Mouse (Mus musculus) bone marrow, adult 2 months (tissue): ENCODE data around the gene Tspan18. TPM values are rescaled to one million over a fixed set of nuclear protein-coding genes. Genes with fewer than 3 reads are reported as not detected.
A peak's percentile ranks its signal among the peaks of the same experiment; 100 is the strongest.

Source experiments
- H3K27ac ChIP-seq: fragments of 200-500 bp; 2 replicates; pipeline ENCODE4 v1.5.1; 2012; ENCODE audit warnings: low read depth, mild to moderate bottlenecking, control low read depth, inconsistent platforms, low read length; ENCODE audit not compliant: control insufficient read depth, poor library complexity, insufficient read depth
- H3K4me1 ChIP-seq: fragments of 200-500 bp; 2 replicates; pipeline ENCODE4 v1.6.1; 2011; ENCODE audit warnings: low read length; ENCODE audit not compliant: control insufficient read depth, insufficient read depth
- H3K4me3 ChIP-seq: fragments of 200-500 bp; replicated peaks from 2 replicates; pipeline ENCODE3; 2011; ENCODE audit warnings: mild to moderate bottlenecking, low read depth, low read length, control low read depth; ENCODE audit not compliant: control insufficient read depth
- CTCF ChIP-seq: fragments of 200-500 bp; IDR thresholded peaks from 2 replicates; pipeline ENCODE4 v1.5.1; 2011; ENCODE audit warnings: low read length, control low read depth; ENCODE audit not compliant: control insufficient read depth, insufficient read depth
- POLR2A ChIP-seq: fragments of 200-500 bp; IDR thresholded peaks from 2 replicates; pipeline ENCODE4 v1.6.1; 2011; ENCODE audit warnings: low read depth, mild to moderate bottlenecking, control low read depth, low read length, borderline replicate concordance; ENCODE audit not compliant: control insufficient read depth
- WGBS: fragments of 180-500 bp; shearing (Covaris S2); methylation state at CpG from one replicate; pipeline ENCODE4 v1.1.7; 2018; 5-methylcytosine and 5-hydroxymethylcytosine counted together
- polyA plus RNA-seq: library from polyadenylated mRNA; stranded (reverse); fragments of >200 nt; gene quantifications from 2 replicates; pipeline ENCODE4 v1.2.4, GENCODE M21; 2011; ENCODE audit warnings: low replicate concordance; ENCODE audit not compliant: missing spikeins, insufficient read depth, insufficient read length

Gene Tspan18
- polyA plus RNA-seq, 1 experiment: 0.52 TPM

GRCm38 (mm10) chr2:93219576-93219975 lies 114.7 kb downstream of the Tspan18 start:
- WGBS: 91% methylated on average over 3 of the region's 3 CpGs
- Histone ChIP-seq H3K4me3 (no peak overlapping the region), H3K27ac (no peak overlapping the region), H3K4me1 (no peaks in the 10 kb centered on the region)
- TF ChIP-seq CTCF (no peak), POLR2A (no peak)

- H3K4me1 ChIP-seq: no peaks in the 10 kb centered on the region
- H3K4me3 ChIP-seq: no peak overlapping the region
- WGBS: 77% methylated on average over 7 of the region's 7 CpGs
- TF ChIP-seq CTCF (no peak), POLR2A (no peak)
- H3K27ac ChIP-seq: no peak overlapping the region
Measured at GRCm38 (mm10) chr2:93218353-93218990, 115.8 kb downstream of the Tspan18 start.

- no peak for TF ChIP-seq POLR2A
- peak; percentile 54 for TF ChIP-seq CTCF
- Histone ChIP-seq H3K4me1 (no peaks in the 10 kb centered on the region), H3K4me3 (no peak overlapping the region), H3K27ac (no peak overlapping the region)
- 41% methylated on average over 7 of the region's 7 CpGs for WGBS
Measured at GRCm38 (mm10) chr2:93217015-93217414, 117.3 kb downstream of the Tspan18 start.

DNA sequence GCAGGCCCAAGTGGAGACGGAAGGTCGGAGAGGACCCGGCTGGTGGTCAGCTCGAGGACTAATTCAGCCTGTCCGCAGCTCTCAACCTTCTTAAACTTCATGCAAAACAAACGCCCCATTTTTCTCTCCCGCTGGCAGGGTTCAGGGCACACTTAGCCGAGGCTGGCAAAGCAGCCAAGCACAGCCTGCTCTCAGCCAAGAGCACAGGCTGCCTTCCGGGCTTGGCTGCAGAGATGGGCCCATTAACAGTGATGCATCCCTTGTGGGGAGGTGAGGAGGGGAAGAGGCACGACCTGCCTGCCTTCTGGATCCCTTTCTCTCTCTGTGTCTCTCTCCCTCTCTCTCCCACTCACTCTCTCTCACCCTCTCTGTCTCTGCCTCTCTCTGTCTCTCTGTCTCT lies 118.5 kb downstream of the Tspan18 start:
- no peak for TF ChIP-seq CTCF
- no peak for TF ChIP-seq POLR2A
- 78% methylated on average over 10 of the region's 10 CpGs for WGBS
- H3K4me1 ChIP-seq: no peaks in the 10 kb centered on the region
- H3K4me3 ChIP-seq: no peak overlapping the region
- H3K27ac ChIP-seq: no peak overlapping the region

DNA sequence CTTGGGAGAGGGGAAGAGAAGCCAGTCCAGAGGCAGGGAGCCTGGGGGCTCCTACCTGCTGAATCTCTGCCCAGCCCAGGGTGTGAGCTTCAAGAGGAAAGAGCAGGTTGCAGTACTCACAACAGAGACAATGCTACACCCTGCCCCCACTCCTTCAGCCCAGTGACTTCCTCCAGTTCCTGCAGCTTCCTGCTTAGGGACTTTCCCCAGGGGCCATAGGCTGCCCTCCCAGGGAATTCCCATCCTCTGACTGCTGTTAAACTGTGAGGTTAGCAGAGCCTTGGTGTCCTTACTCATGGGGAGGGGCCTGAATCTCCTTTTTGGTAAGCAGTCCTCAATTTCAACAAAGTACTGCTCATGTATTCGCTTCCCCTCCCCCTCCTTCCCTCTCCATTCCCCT lies 120.1 kb downstream of the Tspan18 start:
- Histone ChIP-seq H3K27ac (no peak overlapping the region), H3K4me1 (no peaks in the 10 kb centered on the region), H3K4me3 (no peak overlapping the region)
- TF ChIP-seq POLR2A (no peak), CTCF (no peak)
- 63% methylated on average over 1 of the region's 1 CpGs for WGBS

GRCm38 (mm10) chr2:93212865-93213264 lies 121.4 kb downstream of the Tspan18 start:
- Histone ChIP-seq H3K4me3 (no peak overlapping the region), H3K4me1 (no peaks in the 10 kb centered on the region), H3K27ac (no peak overlapping the region)
- WGBS: 77% methylated on average over 2 of the region's 2 CpGs
- TF ChIP-seq POLR2A: no peak

DNA sequence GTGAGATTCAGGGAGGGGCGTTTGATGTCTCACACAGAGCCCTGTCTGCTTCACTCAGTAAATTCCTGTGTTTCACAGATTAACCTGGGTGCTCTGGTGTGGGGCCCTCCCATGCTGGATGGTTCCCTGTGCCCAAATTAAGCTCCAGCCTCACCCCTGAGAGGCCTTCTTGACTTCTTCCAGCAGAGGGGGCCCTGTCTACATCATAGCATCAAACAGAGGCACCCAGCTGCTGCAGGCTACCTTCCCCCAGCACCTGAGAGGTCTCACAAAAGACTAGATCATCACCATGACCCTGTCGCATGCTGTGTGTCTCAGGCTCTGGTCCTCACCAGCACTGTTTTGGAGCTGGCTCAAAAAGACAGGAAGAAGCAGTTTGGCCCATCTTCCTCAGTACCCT lies 121.9 kb downstream of the Tspan18 start:
- no peak overlapping the region for H3K4me3 ChIP-seq
- TF ChIP-seq POLR2A (no peak), CTCF (no peak)
- H3K27ac ChIP-seq: no peak overlapping the region
- H3K4me1 ChIP-seq: no peaks in the 10 kb centered on the region
- 84% methylated on average over 2 of the region's 2 CpGs for WGBS

DNA sequence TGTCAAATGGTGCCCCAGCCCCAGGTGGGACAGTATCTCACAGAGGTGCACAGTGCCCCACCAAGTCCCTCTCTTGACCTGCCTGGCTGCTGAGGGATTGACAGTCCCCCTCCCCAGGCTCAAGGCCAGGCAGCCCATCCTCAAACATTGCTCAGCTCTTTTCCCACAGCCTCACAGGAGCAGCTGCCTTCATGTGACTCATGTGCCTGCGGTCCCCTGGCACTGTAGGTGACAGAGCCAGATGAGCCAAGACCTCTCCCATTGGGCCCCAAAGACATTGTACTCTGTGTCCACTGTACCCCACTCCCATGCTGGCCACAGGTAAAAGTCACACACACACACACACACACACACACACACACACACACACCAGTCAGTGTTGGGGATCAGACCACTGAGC lies 128.2 kb downstream of the Tspan18 start:
- Histone ChIP-seq H3K27ac (no peak overlapping the region), H3K4me3 (no peak overlapping the region), H3K4me1 (no peaks in the 10 kb centered on the region)
- 77% methylated on average over 1 of the region's 1 CpGs for WGBS
- TF ChIP-seq CTCF (no peak), POLR2A (no peak)

GRCm38 (mm10) chr2:93204571-93204970 lies 129.7 kb downstream of the Tspan18 start:
- Histone ChIP-seq H3K27ac (no peak overlapping the region), H3K4me3 (no peak overlapping the region), H3K4me1 (no peaks in the 10 kb centered on the region)
- WGBS: 50% methylated on average over 6 of the region's 6 CpGs
- TF ChIP-seq POLR2A: no peak
